Mouse (Mus musculus): Measurements from ENCODE around the gene Thrap3. TPM values are rescaled to one million over a fixed set of nuclear protein-coding genes. Genes with fewer than 3 reads are reported as not detected.

Gene Thrap3
- polyA plus RNA-seq (2014; fragmentation: Illumina TruSeq; extraction: RNeasy Lipid Tissue Mini Kit (QIAGEN cat#74804); ENCODE audit: low read depth, low replicate concordance): 300 TPM

GRCm38 (mm10) chr4:126202303-126203181, at the start of gene Thrap3:
Thrap3 (minus strand) TSS chr4:126202760.

GRCm38 (mm10) chr4:126163067-126163659, 39.4 kb downstream of the Thrap3 start, which contains the start of gene Sh3d21:
Sh3d21 (minus strand) TSS chr4:126163491.

GRCm38 (mm10) chr4:126147533-126148160, 54.9 kb downstream of the Thrap3 start, which contains the start of gene Eva1b:
Eva1b (plus strand) TSS chr4:126147744.

Other genes with a start within 250 kb of the Thrap3 start
- 0.32 TPM for gene Csf3r, start 178.2 kb downstream of the Thrap3 start, polyA plus RNA-seq (2014; fragmentation: Illumina TruSeq; extraction: RNeasy Lipid Tissue Mini Kit (QIAGEN cat#74804); ENCODE audit: low read depth, low replicate concordance)
- 68.4 TPM for gene Mrps15, start 155.8 kb downstream of the Thrap3 start, polyA plus RNA-seq (2014; fragmentation: Illumina TruSeq; extraction: RNeasy Lipid Tissue Mini Kit (QIAGEN cat#74804); ENCODE audit: low read depth, low replicate concordance)
- gene Oscp1, start 144.2 kb downstream of the Thrap3 start, polyA plus RNA-seq (2014; fragmentation: Illumina TruSeq; extraction: RNeasy Lipid Tissue Mini Kit (QIAGEN cat#74804); ENCODE audit: low read depth, low replicate concordance): 1.4 TPM
- gene Lsm10, start 106.1 kb downstream of the Thrap3 start, polyA plus RNA-seq (2014; fragmentation: Illumina TruSeq; extraction: RNeasy Lipid Tissue Mini Kit (QIAGEN cat#74804); ENCODE audit: low read depth, low replicate concordance): 0.63 TPM
- 3.5 TPM for gene Stk40, start 98.8 kb downstream of the Thrap3 start, polyA plus RNA-seq (2014; fragmentation: Illumina TruSeq; extraction: RNeasy Lipid Tissue Mini Kit (QIAGEN cat#74804); ENCODE audit: low read depth, low replicate concordance)
- gene Eva1b, start 55.0 kb downstream of the Thrap3 start, polyA plus RNA-seq (2014; fragmentation: Illumina TruSeq; extraction: RNeasy Lipid Tissue Mini Kit (QIAGEN cat#74804); ENCODE audit: low read depth, low replicate concordance): not detected
- 14.5 TPM for gene Sh3d21, start 39.3 kb downstream of the Thrap3 start, polyA plus RNA-seq (2014; fragmentation: Illumina TruSeq; extraction: RNeasy Lipid Tissue Mini Kit (QIAGEN cat#74804); ENCODE audit: low read depth, low replicate concordance)
- gene Map7d1, start 53.6 kb upstream of the Thrap3 start, polyA plus RNA-seq (2014; fragmentation: Illumina TruSeq; extraction: RNeasy Lipid Tissue Mini Kit (QIAGEN cat#74804); ENCODE audit: low read depth, low replicate concordance): 2.3 TPM
- gene Trappc3, start 59.6 kb upstream of the Thrap3 start, polyA plus RNA-seq (2014; fragmentation: Illumina TruSeq; extraction: RNeasy Lipid Tissue Mini Kit (QIAGEN cat#74804); ENCODE audit: low read depth, low replicate concordance): 27.4 TPM
- 0.85 TPM for gene Col8a2, start 84.0 kb upstream of the Thrap3 start, polyA plus RNA-seq (2014; fragmentation: Illumina TruSeq; extraction: RNeasy Lipid Tissue Mini Kit (QIAGEN cat#74804); ENCODE audit: low read depth, low replicate concordance)
- not detected for gene Adprhl2, start 118.9 kb upstream of the Thrap3 start, polyA plus RNA-seq (2014; fragmentation: Illumina TruSeq; extraction: RNeasy Lipid Tissue Mini Kit (QIAGEN cat#74804); ENCODE audit: low read depth, low replicate concordance)
- not detected for gene Tekt2, start 122.9 kb upstream of the Thrap3 start, polyA plus RNA-seq (2014; fragmentation: Illumina TruSeq; extraction: RNeasy Lipid Tissue Mini Kit (QIAGEN cat#74804); ENCODE audit: low read depth, low replicate concordance)
- 13.6 TPM for gene Ago3, start 226.8 kb upstream of the Thrap3 start, polyA plus RNA-seq (2014; fragmentation: Illumina TruSeq; extraction: RNeasy Lipid Tissue Mini Kit (QIAGEN cat#74804); ENCODE audit: low read depth, low replicate concordance)